Mouse (Mus musculus): ENCODE measurements around the gene Asb18. TPM values are rescaled to one million over a fixed set of nuclear protein-coding genes. Genes with fewer than 3 reads are reported as not detected.

The Asb18 gene
- polyA plus RNA-seq, 1 experiment = 2.2 TPM

- WGBS = 65% methylated on average over 2 of the region's 2 CpGs
These were observed 13.8 kb upstream of the Asb18 start for GRCm38 (mm10) chr1:90028305-90028704.

GRCm38 (mm10) chr1:90026945-90027344 lies 12.5 kb upstream of the Asb18 start:
- H3K27me3 ChIP-seq (ENCODE audit: control insufficient read depth, insufficient read depth, low read length) = no peaks in the 10 kb centered on the region
- H3K27ac ChIP-seq (ENCODE audit: control insufficient read depth, insufficient read depth, low read length) = no peak overlapping the region
- no peak for DNase-seq
- TF ChIP-seq CTCF (IDR thresholded peaks at IDR 0.05; ENCODE audit: borderline replicate concordance, control insufficient read depth, extremely low read depth, insufficient read depth, low read length, poor library complexity) (no peak), POLR2A (IDR thresholded peaks at IDR 0.05; ENCODE audit: control insufficient read depth, extremely low read depth, insufficient read depth, low read length, poor library complexity) (no peak)
- 34% methylated on average over 3 of the region's 3 CpGs for WGBS
- no peaks in the 10 kb centered on the region for H3K4me1 ChIP-seq (replicated peaks; ENCODE audit: control insufficient read depth, insufficient read depth, low read length)
- H3K36me3 ChIP-seq (ENCODE audit: control insufficient read depth, insufficient read depth, low read length) = no peaks in the 10 kb centered on the region
- no peak overlapping the region for H3K4me3 ChIP-seq (ENCODE audit: control insufficient read depth, insufficient read depth, low read length)

More at GRCm38 (mm10) chr1:90028305-90028704, 13.8 kb upstream of the Asb18 start:
- Histone ChIP-seq H3K4me1 (replicated peaks; ENCODE audit: control insufficient read depth, insufficient read depth, low read length) (no peaks in the 10 kb centered on the region), H3K27ac (ENCODE audit: control insufficient read depth, insufficient read depth, low read length) (no peak overlapping the region), H3K27me3 (ENCODE audit: control insufficient read depth, insufficient read depth, low read length) (no peaks in the 10 kb centered on the region), H3K36me3 (ENCODE audit: control insufficient read depth, insufficient read depth, low read length) (no peaks in the 10 kb centered on the region), H3K4me3 (ENCODE audit: control insufficient read depth, insufficient read depth, low read length) (no peak overlapping the region)
- DNase-seq = no peak
- TF ChIP-seq POLR2A (IDR thresholded peaks at IDR 0.05; ENCODE audit: control insufficient read depth, extremely low read depth, insufficient read depth, low read length, poor library complexity) (no peak), CTCF (IDR thresholded peaks at IDR 0.05; ENCODE audit: borderline replicate concordance, control insufficient read depth, extremely low read depth, insufficient read depth, low read length, poor library complexity) (no peak)

GRCm38 (mm10) chr1:90020336-90020735 lies 5.9 kb upstream of the Asb18 start:
- no peak for DNase-seq
- Histone ChIP-seq H3K36me3 (ENCODE audit: control insufficient read depth, insufficient read depth, low read length) (no peaks in the 10 kb centered on the region), H3K4me3 (ENCODE audit: control insufficient read depth, insufficient read depth, low read length) (no peak overlapping the region), H3K4me1 (replicated peaks; ENCODE audit: control insufficient read depth, insufficient read depth, low read length) (no peaks in the 10 kb centered on the region), H3K27me3 (ENCODE audit: control insufficient read depth, insufficient read depth, low read length) (no peaks in the 10 kb centered on the region), H3K27ac (ENCODE audit: control insufficient read depth, insufficient read depth, low read length) (no peak overlapping the region)
- TF ChIP-seq CTCF (IDR thresholded peaks at IDR 0.05; ENCODE audit: borderline replicate concordance, control insufficient read depth, extremely low read depth, insufficient read depth, low read length, poor library complexity) (no peak), POLR2A (IDR thresholded peaks at IDR 0.05; ENCODE audit: control insufficient read depth, extremely low read depth, insufficient read depth, low read length, poor library complexity) (no peak)
- WGBS = 86% methylated on average over 5 of the region's 5 CpGs

- WGBS = 83% methylated on average over 6 of the region's 6 CpGs
- Histone ChIP-seq H3K27ac (ENCODE audit: control insufficient read depth, insufficient read depth, low read length) (no peak overlapping the region), H3K4me1 (replicated peaks; ENCODE audit: control insufficient read depth, insufficient read depth, low read length) (no peaks in the 10 kb centered on the region), H3K36me3 (ENCODE audit: control insufficient read depth, insufficient read depth, low read length) (no peaks in the 10 kb centered on the region), H3K4me3 (ENCODE audit: control insufficient read depth, insufficient read depth, low read length) (no peak overlapping the region), H3K27me3 (ENCODE audit: control insufficient read depth, insufficient read depth, low read length) (no peaks in the 10 kb centered on the region)
- TF ChIP-seq POLR2A (IDR thresholded peaks at IDR 0.05; ENCODE audit: control insufficient read depth, extremely low read depth, insufficient read depth, low read length, poor library complexity) (no peak), CTCF (IDR thresholded peaks at IDR 0.05; ENCODE audit: borderline replicate concordance, control insufficient read depth, extremely low read depth, insufficient read depth, low read length, poor library complexity) (no peak)
- DNase-seq = no peak
These were observed 3.6 kb upstream of the Asb18 start for GRCm38 (mm10) chr1:90018071-90018470.

GRCm38 (mm10) chr1:90013273-90013672 lies 1.2 kb downstream of the Asb18 start:
- 89% methylated on average over 5 of the region's 5 CpGs for WGBS
- Histone ChIP-seq H3K4me3 (ENCODE audit: control insufficient read depth, insufficient read depth, low read length) (no peak overlapping the region), H3K4me1 (replicated peaks; ENCODE audit: control insufficient read depth, insufficient read depth, low read length) (no peaks in the 10 kb centered on the region), H3K36me3 (ENCODE audit: control insufficient read depth, insufficient read depth, low read length) (no peaks in the 10 kb centered on the region), H3K27me3 (ENCODE audit: control insufficient read depth, insufficient read depth, low read length) (no peaks in the 10 kb centered on the region), H3K27ac (ENCODE audit: control insufficient read depth, insufficient read depth, low read length) (no peak overlapping the region)
- no peak for DNase-seq
- TF ChIP-seq POLR2A (IDR thresholded peaks at IDR 0.05; ENCODE audit: control insufficient read depth, extremely low read depth, insufficient read depth, low read length, poor library complexity) = no peak
- no peak for TF ChIP-seq CTCF (IDR thresholded peaks at IDR 0.05; ENCODE audit: borderline replicate concordance, control insufficient read depth, extremely low read depth, insufficient read depth, low read length, poor library complexity)

GRCm38 (mm10) chr1:90012850-90013249 lies 1.6 kb downstream of the Asb18 start:
- H3K27me3 ChIP-seq (ENCODE audit: control insufficient read depth, insufficient read depth, low read length) = no peaks in the 10 kb centered on the region
- no peaks in the 10 kb centered on the region for H3K36me3 ChIP-seq (ENCODE audit: control insufficient read depth, insufficient read depth, low read length)
- peak; percentile 9 for DNase-seq
- 74% methylated on average over 7 of the region's 7 CpGs for WGBS
- no peak overlapping the region for H3K4me3 ChIP-seq (ENCODE audit: control insufficient read depth, insufficient read depth, low read length)
- H3K4me1 ChIP-seq (replicated peaks; ENCODE audit: control insufficient read depth, insufficient read depth, low read length) = no peaks in the 10 kb centered on the region
- TF ChIP-seq CTCF (IDR thresholded peaks at IDR 0.05; ENCODE audit: borderline replicate concordance, control insufficient read depth, extremely low read depth, insufficient read depth, low read length, poor library complexity) (no peak), POLR2A (IDR thresholded peaks at IDR 0.05; ENCODE audit: control insufficient read depth, extremely low read depth, insufficient read depth, low read length, poor library complexity) (no peak)
- H3K27ac ChIP-seq (ENCODE audit: control insufficient read depth, insufficient read depth, low read length) = no peak overlapping the region

- no peak for TF ChIP-seq POLR2A (IDR thresholded peaks at IDR 0.05; ENCODE audit: control insufficient read depth, extremely low read depth, insufficient read depth, low read length, poor library complexity)
- no peaks in the 10 kb centered on the region for H3K36me3 ChIP-seq (ENCODE audit: control insufficient read depth, insufficient read depth, low read length)
- H3K4me1 ChIP-seq (replicated peaks; ENCODE audit: control insufficient read depth, insufficient read depth, low read length) = no peaks in the 10 kb centered on the region
- no peak for DNase-seq
- 79% methylated on average over 3 of the region's 3 CpGs for WGBS
- no peak overlapping the region for H3K27ac ChIP-seq (ENCODE audit: control insufficient read depth, insufficient read depth, low read length)
- H3K4me3 ChIP-seq (ENCODE audit: control insufficient read depth, insufficient read depth, low read length) = no peak overlapping the region
- H3K27me3 ChIP-seq (ENCODE audit: control insufficient read depth, insufficient read depth, low read length) = no peaks in the 10 kb centered on the region
These were observed 2.3 kb downstream of the Asb18 start for GRCm38 (mm10) chr1:90012168-90012567.
